Mouse (Mus musculus) liver, postnatal 0 days (tissue): ENCODE measurements around the gene Zfp423.

Experiments
- CTCF ChIP-seq: sonication (generic); IDR thresholded peaks from 2 replicates; pipeline ENCODE4 v1.5.1; 2016; ENCODE audit warnings: antibody characterized with exemption, low read depth
- EP300 ChIP-seq: IDR thresholded peaks from 2 replicates; pipeline ENCODE4 v1.6.1; 2016; ENCODE audit warnings: antibody characterized with exemption, low read depth, mild to moderate bottlenecking

GRCm38 (mm10) chr8:87837266-87837665 lies 122.1 kb downstream of the Zfp423 start:
- no peak for TF ChIP-seq CTCF
- no peak for TF ChIP-seq EP300
